Mouse (Mus musculus): ENCODE measurements around the gene Sap25.

- TF ChIP-seq GATA1 (IDR thresholded peaks at IDR 0.05; ENCODE audit: borderline replicate concordance, low read length) (no peak), FLI1 (IDR thresholded peaks at IDR 0.05; ENCODE audit: low read length) (no peak)
Measured at GRCm38 (mm10) chr5:137691881-137692280, 50.7 kb downstream of the Sap25 start.
